ENCODE assay signal across 24 mouse cellular contexts in genomic region chrX:24012162-24012561, GRCm38 (mm10). TPM values are rescaled to one million over a fixed set of nuclear protein-coding genes. Genes with fewer than 3 reads are reported as not detected.
"Had no signal": no experiment of that assay in that cellular context is flagged by ENCODE, and none has a peak within 500 bp of the region (broad histone marks: within the 10 kb centered on the region; RNA-seq: fewer than 3 reads in every experiment).

No protein-coding gene starts in this region.

- H3K27me3 ChIP-seq: neural tube, embryonic 13.5 days; neural tube, embryonic 15.5 days; stomach, embryonic 15.5 days had no signal

- DNase-seq: retina, postnatal 1 day; right cerebral cortex, adult 18-20 months; right cerebral cortex, postnatal 14 days; right cerebral cortex, postnatal 25 days; right cerebral cortex, postnatal 4 days; spleen, adult 18-20 months; thymus, adult 18-20 months; thymus, adult 2 months; thymus, postnatal 14 days; thymus, postnatal 25 days; thymus, postnatal 36 days; thymus, postnatal 4 days had no signal

- H3K4me3 ChIP-seq: neural tube, embryonic 13.5 days; neural tube, embryonic 15.5 days; stomach, embryonic 15.5 days had no signal

- H3K9me3 ChIP-seq: neural tube, embryonic 13.5 days; stomach, embryonic 15.5 days had no signal

- H3K27ac ChIP-seq: neural tube, embryonic 13.5 days; neural tube, embryonic 15.5 days; stomach, embryonic 15.5 days; stomach, postnatal 0 days had no signal

- H3K36me3 ChIP-seq: neural tube, embryonic 13.5 days; neural tube, embryonic 15.5 days; stomach, embryonic 15.5 days had no signal

- H3K4me1 ChIP-seq: neural tube, embryonic 13.5 days; neural tube, embryonic 15.5 days; stomach, embryonic 15.5 days had no signal

- H3K9ac ChIP-seq: neural tube, embryonic 13.5 days; neural tube, embryonic 15.5 days; stomach, embryonic 15.5 days had no signal

RNA-seq across cellular contexts. Expression of gene Gm4985, which starts 53.4 kb away (rescaled TPM):
- total RNA-seq: neutrophil, adult 5-6 weeks had no signal
- polyA plus RNA-seq: neural tube, embryonic 13.5 days; neural tube, embryonic 14.5 days; neural tube, embryonic 15.5 days; small intestine, adult 2 months; spleen, adult 2 months; stomach, embryonic 14.5 days; stomach, embryonic 15.5 days; stomach, embryonic 16.5 days; stomach, postnatal 0 days; thymus, adult 2 months; thymus, postnatal 0 days; urinary bladder, adult 2 months had no signal
